10 mouse cellular contexts compared by ENCODE assay signal in genomic region chr17:29394106-29394760, GRCm38 (mm10). TPM values are rescaled to one million over a fixed set of nuclear protein-coding genes. Genes with fewer than 3 reads are reported as not detected.
DNase-seq lines count a peak whose midpoint lies in the region; ATAC-seq lines count a peak whose summit lies in the region.
"Had no signal": no experiment of that assay in that cellular context is flagged by ENCODE, and none has a peak within 500 bp of the region (broad histone marks: within the 10 kb centered on the region; RNA-seq: fewer than 3 reads in every experiment).

No protein-coding gene starts in this region.

- H3K4me1 ChIP-seq in hindbrain, embryonic 14.5 days (replicated peaks; ENCODE audit: control insufficient read depth, insufficient read depth, low read length): peaks cover 22% of the 10 kb centered on the region
- peaks cover 17% of the 10 kb centered on the region for H3K4me1 ChIP-seq in midbrain, embryonic 14.5 days (ENCODE audit: control insufficient read depth, insufficient read depth, low read length)

- DNase-seq in 416B (ENCODE audit: low read depth): peak; percentile 94
- DNase-seq in CD4-positive, CD25-positive, alpha-beta regulatory T cell, adult 2 months (ENCODE audit: low read depth, low spot score): peak; percentile 91
- DNase-seq in naive thymus-derived CD4-positive, alpha-beta T cell, adult 2 months (ENCODE audit: low read depth): peak; percentile 85
- DNase-seq in hindbrain, embryonic 14.5 days (ENCODE audit: low spot score): no peak
- DNase-seq in embryo, embryonic 9.5 days (ENCODE audit: extremely low spot score): no peak
- no peak for DNase-seq in midbrain, embryonic 14.5 days
- DNase-seq: kidney, adult 8-10 months had no signal

- H3K27me3 ChIP-seq in hindbrain, embryonic 14.5 days (ENCODE audit: control insufficient read depth, insufficient read depth, low read length): no peaks in the 10 kb centered on the region
- H3K27me3 ChIP-seq in midbrain, embryonic 14.5 days (ENCODE audit: control insufficient read depth, insufficient read depth, low read length): no peaks in the 10 kb centered on the region
- H3K27me3 ChIP-seq: embryonic facial prominence, embryonic 12.5 days; limb, embryonic 15.5 days had no signal

- no peak overlapping the region for H3K9ac ChIP-seq in hindbrain, embryonic 14.5 days
- no peak overlapping the region for H3K9ac ChIP-seq in midbrain, embryonic 14.5 days (replicated peaks; ENCODE audit: low read length)
- H3K9ac ChIP-seq: embryonic facial prominence, embryonic 12.5 days; limb, embryonic 15.5 days had no signal

- 71% methylated on average over 9 of the region's 9 CpGs for WGBS in hindbrain, embryonic 14.5 days
- WGBS in midbrain, embryonic 14.5 days: 72% methylated on average over 9 of the region's 9 CpGs

- H3K4me3 ChIP-seq in hindbrain, embryonic 14.5 days (replicated peaks; ENCODE audit: low read length): no peak overlapping the region
- H3K4me3 ChIP-seq in midbrain, embryonic 14.5 days (replicated peaks; ENCODE audit: low read depth, low read length): no peak overlapping the region
- H3K4me3 ChIP-seq: embryonic facial prominence, embryonic 12.5 days; limb, embryonic 15.5 days had no signal

- H3K36me3 ChIP-seq in hindbrain, embryonic 14.5 days (replicated peaks; ENCODE audit: control insufficient read depth, insufficient read depth): no peaks in the 10 kb centered on the region
- H3K36me3 ChIP-seq in midbrain, embryonic 14.5 days (ENCODE audit: control insufficient read depth, insufficient read depth, low read length): no peaks in the 10 kb centered on the region
- H3K36me3 ChIP-seq: embryonic facial prominence, embryonic 12.5 days; limb, embryonic 15.5 days had no signal

- H3K27ac ChIP-seq in hindbrain, embryonic 14.5 days: no peak overlapping the region
- no peak overlapping the region for H3K27ac ChIP-seq in midbrain, embryonic 14.5 days (replicated peaks; ENCODE audit: low read depth, low read length)
- H3K27ac ChIP-seq: embryonic facial prominence, embryonic 12.5 days; limb, embryonic 15.5 days had no signal

- ATAC-seq in common myeloid progenitor, adult 5-6 weeks (replicated peaks; ENCODE audit: low read depth, poor library complexity, severe bottlenecking): peak; percentile 27
- no peak for ATAC-seq in hindbrain, embryonic 14.5 days (ENCODE audit: low FRiP score)
- no peak for ATAC-seq in midbrain, embryonic 14.5 days (ENCODE audit: low FRiP score, low TSS enrichment)

- no peaks in the 10 kb centered on the region for H3K9me3 ChIP-seq in hindbrain, embryonic 14.5 days (ENCODE audit: control insufficient read depth, low read length)
- no peaks in the 10 kb centered on the region for H3K9me3 ChIP-seq in midbrain, embryonic 14.5 days (ENCODE audit: control insufficient read depth, low read length)
- H3K9me3 ChIP-seq: embryonic facial prominence, embryonic 12.5 days; limb, embryonic 15.5 days had no signal

- no peak overlapping the region for H3K4me2 ChIP-seq in hindbrain, embryonic 14.5 days (replicated peaks)
- H3K4me2 ChIP-seq in midbrain, embryonic 14.5 days (ENCODE audit: low read length): no peak overlapping the region
- H3K4me2 ChIP-seq: embryonic facial prominence, embryonic 12.5 days; limb, embryonic 15.5 days had no signal

RNA-seq across cellular contexts. Expression of gene Fgd2, which starts 33.5 kb away (rescaled TPM):
- 23.9 and 39.0 TPM in 2 replicates for total RNA-seq in common myeloid progenitor, adult 5-6 weeks (2017)
- 3.8 and 4.9 TPM in 2 replicates for polyA plus RNA-seq in hindbrain, embryonic 14.5 days (2014; fragmentation: Nextera tagmentation; extraction: Ambion mirVana)
- 4.4 and 4.9 TPM in 2 replicates for polyA plus RNA-seq in midbrain, embryonic 14.5 days (2014; fragmentation: Nextera tagmentation; extraction: Ambion mirVana)

RNA-seq across cellular contexts. Expression of gene Mtch1, which starts 46.5 kb away (rescaled TPM):
- 56.5 and 76.6 TPM in 2 replicates for total RNA-seq in common myeloid progenitor, adult 5-6 weeks (2017)
- polyA plus RNA-seq in hindbrain, embryonic 14.5 days (2014; fragmentation: Nextera tagmentation; extraction: Ambion mirVana): 530 and 564 TPM in 2 replicates
- 533 and 550 TPM in 2 replicates for polyA plus RNA-seq in midbrain, embryonic 14.5 days (2014; fragmentation: Nextera tagmentation; extraction: Ambion mirVana)

Comparison
In these comparisons a context has a peak if more than half of its experiments do, and no peak if none do; other contexts are left out.
1. DNase-seq: peak in 416B (single experiment), CD4-positive, CD25-positive, alpha-beta regulatory T cell, adult 2 months (single experiment) and naive thymus-derived CD4-positive, alpha-beta T cell, adult 2 months (single experiment); none in hindbrain, embryonic 14.5 days (single experiment), embryo, embryonic 9.5 days (single experiment) and midbrain, embryonic 14.5 days (single experiment).